Mouse (Mus musculus) heart, adult 8-10 months (tissue): Measurements from ENCODE around the gene Lama5. TPM values are rescaled to one million over a fixed set of nuclear protein-coding genes. Genes with fewer than 3 reads are reported as not detected.

Source experiments
- DNase-seq: peaks from one replicate; pipeline ENCODE4 v3.0.0; 2022; ENCODE audit warnings: low spot score
- total RNA-seq, 4 experiments: library from RNA; stranded (reverse); gene quantifications; 2 replicates each; pipeline ENCODE4 v1.2.4; 2022

Gene Lama5
- total RNA-seq, 4 experiments from 2014 or later, result 78.1 to 110 (median 93.3) TPM

- no peak for DNase-seq
Measured at GRCm38 (mm10) chr2:180254436-180255209, 29.0 kb upstream of the Lama5 start.

GRCm38 (mm10) chr2:180251838-180252237, 26.2 kb upstream of the Lama5 start:
- no peak for DNase-seq

GRCm38 (mm10) chr2:180250930-180251611, 25.4 kb upstream of the Lama5 start:
- peak; percentile 84 for DNase-seq

GRCm38 (mm10) chr2:180248947-180249660, 23.4 kb upstream of the Lama5 start:
- DNase-seq, result no peak

GRCm38 (mm10) chr2:180247916-180248315, 22.3 kb upstream of the Lama5 start:
- no peak for DNase-seq

GRCm38 (mm10) chr2:180243108-180243507, 17.4 kb upstream of the Lama5 start:
- no peak for DNase-seq

GRCm38 (mm10) chr2:180238591-180238990, 12.9 kb upstream of the Lama5 start:
- DNase-seq, result no peak

- no peak for DNase-seq
Measured at GRCm38 (mm10) chr2:180237601-180238345, 12.1 kb upstream of the Lama5 start.

GRCm38 (mm10) chr2:180236930-180237329, 11.3 kb upstream of the Lama5 start:
- no peak for DNase-seq

GRCm38 (mm10) chr2:180236500-180236899, 10.8 kb upstream of the Lama5 start:
- no peak for DNase-seq

GRCm38 (mm10) chr2:180235788-180236187, 10.1 kb upstream of the Lama5 start:
- DNase-seq, result no peak

GRCm38 (mm10) chr2:180234980-180235379, 9.3 kb upstream of the Lama5 start:
- DNase-seq, result no peak

- no peak for DNase-seq
Measured at GRCm38 (mm10) chr2:180234353-180234752, 8.7 kb upstream of the Lama5 start.

GRCm38 (mm10) chr2:180233101-180233904, 7.6 kb upstream of the Lama5 start:
- no peak for DNase-seq

- DNase-seq, result no peak
Measured at GRCm38 (mm10) chr2:180230482-180230881, 4.8 kb upstream of the Lama5 start.

GRCm38 (mm10) chr2:180229129-180229528, 3.5 kb upstream of the Lama5 start:
- DNase-seq, result no peak

GRCm38 (mm10) chr2:180228592-180228991, 2.9 kb upstream of the Lama5 start:
- no peak for DNase-seq

- DNase-seq, result no peak
Measured at GRCm38 (mm10) chr2:180228060-180228458, 2.4 kb upstream of the Lama5 start.

GRCm38 (mm10) chr2:180227262-180228059, 1.8 kb upstream of the Lama5 start:
- DNase-seq, result peak; percentile 66
